Mouse (Mus musculus): ENCODE results near the gene Sumo2.

- TF ChIP-seq CTCF (IDR thresholded peaks at IDR 0.05 in 2 of 3, conservative IDR thresholded peaks at IDR 0.05 in 1 of 3; ENCODE audit: control insufficient read depth in 1 of 3, insufficient read depth in 1 of 3, low read depth in 2 of 3, low read length in 3 of 3, poor library complexity in 1 of 3, severe bottlenecking in 1 of 3), result no peak
- TF ChIP-seq JUND (IDR thresholded peaks at IDR 0.05; ENCODE audit: low read depth, low read length), result no peak
- no peak for TF ChIP-seq EP300 (IDR thresholded peaks at IDR 0.05; ENCODE audit: low read depth in 1 of 2, low read length in 2 of 2)
- TF ChIP-seq ETS1 (IDR thresholded peaks at IDR 0.05; ENCODE audit: low read depth, low read length), result peak; percentile 49; the same call in 1 of the 2 replicates
- TF ChIP-seq ZNF384 (IDR thresholded peaks at IDR 0.05; ENCODE audit: low read depth, low read length), result no peak
Measured at GRCm38 (mm10) chr11:115508061-115508460, 28.0 kb downstream of the Sumo2 start.

All from MEL (cell line).